15 mouse cellular contexts compared by ENCODE assay signal in genomic region chr4:137736220-137736701, GRCm38 (mm10). TPM values are rescaled to one million over a fixed set of nuclear protein-coding genes. Genes with fewer than 3 reads are reported as not detected.
DNase-seq lines count a peak whose midpoint lies in the region; ATAC-seq and TF ChIP-seq lines count a peak whose summit lies in the region.
"Had no signal": no experiment of that assay in that cellular context is flagged by ENCODE, and none has a peak within 500 bp of the region (broad histone marks: within the 10 kb centered on the region; RNA-seq: fewer than 3 reads in every experiment).

No protein-coding gene starts in this region.

- intact Hi-C loops in heart, adult 2 months (cut with DNase I): no loop called here

- H3K9me3 ChIP-seq in heart, embryonic 10.5 days: no peaks in the 10 kb centered on the region
- no peaks in the 10 kb centered on the region for H3K9me3 ChIP-seq in hindbrain, embryonic 11.5 days (ENCODE audit: control insufficient read depth, low read length)
- H3K9me3 ChIP-seq in kidney, embryonic 15.5 days (replicated peaks): no peaks in the 10 kb centered on the region
- H3K9me3 ChIP-seq: heart, embryonic 13.5 days; stomach, embryonic 15.5 days had no signal

- TF ChIP-seq POLR2A in heart, adult 2 months (IDR thresholded peaks at IDR 0.05; ENCODE audit: insufficient read depth, low read depth, low read length): no peak

- H3K9ac ChIP-seq in heart, adult 2 months (ENCODE audit: low read depth, low read length): no peak overlapping the region
- no peak overlapping the region for H3K9ac ChIP-seq in hindbrain, embryonic 11.5 days (ENCODE audit: low read depth, low read length)
- H3K9ac ChIP-seq in kidney, embryonic 15.5 days: no peak overlapping the region
- H3K9ac ChIP-seq: heart, embryonic 13.5 days; stomach, embryonic 15.5 days had no signal

- 55% methylated on average over 11 of the region's 11 CpGs for WGBS in heart, embryonic 10.5 days
- 51% methylated on average over 11 of the region's 11 CpGs for WGBS in heart, adult 2 months
- 48% methylated on average over 9 of the region's 11 CpGs for WGBS in hindbrain, embryonic 11.5 days
- 42% methylated on average over 11 of the region's 11 CpGs for WGBS in kidney, embryonic 15.5 days

- no peak for TF ChIP-seq EP300 in heart, adult 2 months (IDR thresholded peaks at IDR 0.05; ENCODE audit: insufficient read depth, low read depth, low read length)

- in situ Hi-C loops in Patski (cut with MboI; ENCODE audit: low pct_unique_long_range_greater_than_20kb): loop anchor here (10.0 kb wide), 1 partner anchor 219 kb away; no protein-coding TSS in a partner anchor

- peaks cover 33% of the 10 kb centered on the region for H3K4me1 ChIP-seq in heart, embryonic 10.5 days
- no peaks in the 10 kb centered on the region for H3K4me1 ChIP-seq in heart, adult 2 months (ENCODE audit: control insufficient read depth, insufficient read depth, low read length)
- H3K4me1 ChIP-seq in hindbrain, embryonic 11.5 days (replicated peaks; ENCODE audit: control insufficient read depth, insufficient read depth, low read length): peaks cover 4% of the 10 kb centered on the region; the same call in 1 of the 2 replicates
- peaks cover 16% of the 10 kb centered on the region for H3K4me1 ChIP-seq in kidney, embryonic 15.5 days

- 0 out of 2 replicates have a peak overlapping the region, but pooled peaks have one; percentile 12 for H3K27ac ChIP-seq in heart, embryonic 10.5 days
- H3K27ac ChIP-seq in heart, adult 2 months: no peak overlapping the region
- H3K27ac ChIP-seq in hindbrain, embryonic 11.5 days (ENCODE audit: low read depth, low read length): no peak overlapping the region
- H3K27ac ChIP-seq in kidney, embryonic 15.5 days: no peak overlapping the region; the same call in 1 of the 2 replicates
- H3K27ac ChIP-seq: gastrocnemius, adult 2 months; heart, embryonic 13.5 days; stomach, embryonic 15.5 days had no signal

- POLR2A ChIA-PET in Patski (lab: Charles Lee): interaction anchor here (0.5 kb wide), 1 partner anchor 55 kb away, joined by 3 read pairs; no protein-coding TSS in a partner anchor

- no peak for TF ChIP-seq CTCF in heart, adult 2 months (IDR thresholded peaks at IDR 0.05)
- TF ChIP-seq CTCF in Patski (IDR thresholded peaks at IDR 0.05): no peak

- peaks cover 28% of the 10 kb centered on the region for H3K27me3 ChIP-seq in heart, embryonic 10.5 days (ENCODE audit: insufficient read depth, poor library complexity, severe bottlenecking)
- H3K27me3 ChIP-seq in heart, adult 2 months (ENCODE audit: control insufficient read depth, insufficient read depth, low read length): no peaks in the 10 kb centered on the region
- H3K27me3 ChIP-seq in Patski: no peaks in the 10 kb centered on the region
- H3K27me3 ChIP-seq in hindbrain, embryonic 11.5 days (ENCODE audit: control insufficient read depth, insufficient read depth, low read length): no peaks in the 10 kb centered on the region
- peaks cover 7% of the 10 kb centered on the region; the same call in 1 of the 2 replicates for H3K27me3 ChIP-seq in kidney, embryonic 15.5 days
- H3K27me3 ChIP-seq: stomach, embryonic 15.5 days had no signal

- no peak overlapping the region for H3K4me3 ChIP-seq in heart, embryonic 10.5 days
- no peak overlapping the region for H3K4me3 ChIP-seq in heart, adult 2 months
- H3K4me3 ChIP-seq in hindbrain, embryonic 11.5 days (ENCODE audit: low read depth, low read length): no peak overlapping the region
- no peak overlapping the region for H3K4me3 ChIP-seq in kidney, embryonic 15.5 days (replicated peaks)
- H3K4me3 ChIP-seq: gastrocnemius, adult 2 months; heart, embryonic 13.5 days; stomach, embryonic 15.5 days had no signal

- H3K36me3 ChIP-seq in heart, embryonic 10.5 days: no peaks in the 10 kb centered on the region
- H3K36me3 ChIP-seq in heart, adult 2 months (ENCODE audit: control insufficient read depth, insufficient read depth, low read length): no peaks in the 10 kb centered on the region
- no peaks in the 10 kb centered on the region for H3K36me3 ChIP-seq in hindbrain, embryonic 11.5 days (ENCODE audit: control insufficient read depth, insufficient read depth, low read length)
- no peaks in the 10 kb centered on the region for H3K36me3 ChIP-seq in kidney, embryonic 15.5 days
- H3K36me3 ChIP-seq: heart, embryonic 13.5 days; stomach, embryonic 15.5 days had no signal

- DNase-seq in heart, embryonic 10.5 days (ENCODE audit: low spot score): no peak
- no peak for DNase-seq in heart, adult 2 months
- no peak for DNase-seq in Patski (ENCODE audit: low read depth, low spot score)
- DNase-seq in hindbrain, embryonic 11.5 days (ENCODE audit: low spot score): no peak
- DNase-seq in ovary, postnatal 36 days (ENCODE audit: low spot score): no peak
- DNase-seq in urinary bladder, postnatal 36 days (ENCODE audit: low spot score in 2 of 2): no peak
- DNase-seq: adrenal gland, postnatal 36 days; gastrocnemius, adult 2 months; liver; lung, postnatal 14 days had no signal

- H3K4me2 ChIP-seq in hindbrain, embryonic 11.5 days (replicated peaks; ENCODE audit: low read depth, low read length): no peak overlapping the region
- 0 out of 2 replicates have a peak overlapping the region, but pooled peaks have one; percentile 7 for H3K4me2 ChIP-seq in kidney, embryonic 15.5 days
- H3K4me2 ChIP-seq: heart, embryonic 13.5 days; stomach, embryonic 15.5 days had no signal

- ATAC-seq in Patski: peak; percentile 31
- ATAC-seq in hindbrain, embryonic 11.5 days (ENCODE audit: low FRiP score): peak; percentile 29; the same call in 1 of the 2 replicates
- ATAC-seq in kidney, embryonic 15.5 days (replicated peaks; ENCODE audit: low FRiP score): peak; percentile 26; the same call in 1 of the 2 replicates
- no peak for ATAC-seq in granulocyte monocyte progenitor cell, adult 5-6 weeks (replicated peaks; ENCODE audit: poor library complexity, severe bottlenecking)
- ATAC-seq: inflammation-experienced regulatory T-cells, adult 6 months had no signal

- no peaks in the 10 kb centered on the region for H3K79me2 ChIP-seq in heart, adult 2 months (replicated peaks; ENCODE audit: control insufficient read depth, insufficient read depth, low read length)

- CTCF ChIA-PET in Patski (lab: Charles Lee): no interaction called here

RNA-seq across cellular contexts. Expression of gene Alpl, which starts 59.9 kb away (rescaled TPM):
- polyA plus RNA-seq in heart, embryonic 10.5 days (2016; fragmentation: Nextera tagmentation; extraction: Ambion mirVana): 1.0 and 4.5 TPM in 2 replicates
- total RNA-seq in heart, adult 2 months (2021): 10 to 100 TPM; 55.6 to 64.8 TPM
- polyA plus RNA-seq in heart, adult 2 months (2012; rRNA removed): 33.2 and 47.8 TPM in 2 replicates
- 2.0 TPM for polyA plus RNA-seq in Patski (2021)
- polyA plus RNA-seq in hindbrain, embryonic 11.5 days (2014; fragmentation: Nextera tagmentation; extraction: Ambion mirVana): 17.4 and 21.2 TPM in 2 replicates
- 12.9 and 25.3 TPM in 2 replicates for polyA plus RNA-seq in kidney, embryonic 15.5 days (2015; fragmentation: Nextera tagmentation; extraction: Ambion mirVana)
- not detected in 2 replicates for total RNA-seq in granulocyte monocyte progenitor cell, adult 5-6 weeks (2014; fragmentation: Nextera tagmentation)
- not detected in 2 replicates for total RNA-seq in granulocyte monocyte progenitor cell, adult 5-6 weeks (2017)
